Mouse (Mus musculus): ENCODE data around the gene Cblc. TPM values are rescaled to one million over a fixed set of nuclear protein-coding genes. Genes with fewer than 3 reads are reported as not detected.
"Not testable (repeated sequence)": the region's sequence is repeated elsewhere in the genome, so short reads cannot be mapped to it uniquely, and the experiment has no call there.

Cblc gene
- total RNA-seq, 2 experiments from 2014 or later = not detected

- no peak for DNase-seq (ENCODE audit: low spot score in 2 of 2)
These were observed 23.9 kb upstream of the Cblc start for GRCm38 (mm10) chr7:19820347-19821048.

- no peak for DNase-seq (ENCODE audit: low spot score in 2 of 2)
These were observed 22.3 kb upstream of the Cblc start for GRCm38 (mm10) chr7:19818875-19819274.

- no peak for DNase-seq (ENCODE audit: low spot score in 2 of 2)
These were observed 21.8 kb upstream of the Cblc start for GRCm38 (mm10) chr7:19818440-19818839.

- DNase-seq (ENCODE audit: low spot score in 2 of 2) = peak in 1 of 2 experiments; percentile 36
These were observed 20.9 kb upstream of the Cblc start for GRCm38 (mm10) chr7:19817382-19818105.

- DNase-seq (ENCODE audit: low spot score in 2 of 2) = peak; percentile 44 to 45
These were observed 19.7 kb upstream of the Cblc start for GRCm38 (mm10) chr7:19816224-19816771.

GRCm38 (mm10) chr7:19815296-19816223 is 19.0 kb upstream of the Cblc start:
- DNase-seq (ENCODE audit: low spot score in 2 of 2) = no peak

GRCm38 (mm10) chr7:19813579-19814122 is 17.0 kb upstream of the Cblc start:
- no peak for DNase-seq (ENCODE audit: low spot score in 2 of 2)

GRCm38 (mm10) chr7:19813161-19813560 is 16.6 kb upstream of the Cblc start:
- no peak for DNase-seq (ENCODE audit: low spot score in 2 of 2)

- peak; percentile 20 to 30 for DNase-seq (ENCODE audit: low spot score in 2 of 2)
These were observed 14.5 kb upstream of the Cblc start for GRCm38 (mm10) chr7:19811114-19811513.

- DNase-seq (ENCODE audit: low spot score in 2 of 2) = peak in 1 of 2 experiments; percentile 24
These were observed 12.8 kb upstream of the Cblc start for GRCm38 (mm10) chr7:19809369-19809768.

- no peak for DNase-seq (ENCODE audit: low spot score in 2 of 2)
These were observed 9.9 kb upstream of the Cblc start for GRCm38 (mm10) chr7:19806356-19806969.

GRCm38 (mm10) chr7:19802995-19803394 is 6.4 kb upstream of the Cblc start:
- peak; percentile 70 to 83 for DNase-seq (ENCODE audit: low spot score in 2 of 2)

- DNase-seq (ENCODE audit: low spot score in 2 of 2) = peak; percentile 21 to 44
These were observed 4.2 kb upstream of the Cblc start for GRCm38 (mm10) chr7:19800764-19801163.

GRCm38 (mm10) chr7:19796254-19796653 is 355 bp downstream of the Cblc start:
- DNase-seq (ENCODE audit: low spot score in 2 of 2) = no peak

GRCm38 (mm10) chr7:19795236-19795635 is 1.4 kb downstream of the Cblc start:
- DNase-seq (ENCODE audit: low spot score in 2 of 2) = no peak

- DNase-seq (ENCODE audit: low spot score in 2 of 2) = no peak
These were observed 3.6 kb downstream of the Cblc start for GRCm38 (mm10) chr7:19792701-19793630.

- not testable (repeated sequence) for DNase-seq (ENCODE audit: low spot score in 2 of 2)
These were observed 5.1 kb downstream of the Cblc start for GRCm38 (mm10) chr7:19791504-19791903.

- DNase-seq (ENCODE audit: low spot score in 2 of 2) = peak; percentile 90 to 96
These were observed 6.7 kb downstream of the Cblc start for GRCm38 (mm10) chr7:19789904-19790347.

- no peak for DNase-seq (ENCODE audit: low spot score in 2 of 2)
These were observed 10.6 kb downstream of the Cblc start for GRCm38 (mm10) chr7:19785874-19786458.

Measured in left cerebral cortex, adult 18-20 months (tissue).